Mouse (Mus musculus) liver, postnatal 0 days (tissue): ENCODE measurements around the gene Tmem82.

Experiments used
- CTCF ChIP-seq: sonication (generic); IDR thresholded peaks from 2 replicates; pipeline ENCODE4 v1.5.1; 2016; ENCODE audit warnings: antibody characterized with exemption, low read depth
- EP300 ChIP-seq: IDR thresholded peaks from 2 replicates; pipeline ENCODE4 v1.6.1; 2016; ENCODE audit warnings: antibody characterized with exemption, low read depth, mild to moderate bottlenecking

- no peak for TF ChIP-seq EP300
- TF ChIP-seq CTCF: no peak
Observed at GRCm38 (mm10) chr4:141599251-141600141, 18.9 kb downstream of the Tmem82 start.
